Mouse (Mus musculus) cortical plate, adult 2 months (tissue): ENCODE data around the gene Lman1l.

Source experiments
- CTCF ChIP-seq: fragments of 200-500 bp; IDR thresholded peaks from 2 replicates; pipeline ENCODE4 v1.5.1; 2011; ENCODE audit warnings: mild to moderate bottlenecking, control low read depth, low read length; ENCODE audit not compliant: insufficient read depth; ENCODE audit errors: extremely low read depth
- POLR2A ChIP-seq: fragments of 200-500 bp; IDR thresholded peaks from 2 replicates; pipeline ENCODE4 v1.6.1; 2011; ENCODE audit warnings: mild to moderate bottlenecking, low read length, control low read depth; ENCODE audit not compliant: insufficient read depth; ENCODE audit errors: extremely low read depth

GRCm38 (mm10) chr9:57667817-57668216, 47.2 kb upstream of the Lman1l start:
- TF ChIP-seq CTCF, result no peak
- TF ChIP-seq POLR2A, result no peak
